Mouse (Mus musculus) midbrain, embryonic 13.5 days (tissue): ENCODE measurements around the gene Txnrd1. TPM values are rescaled to one million over a fixed set of nuclear protein-coding genes. Genes with fewer than 3 reads are reported as not detected.

Experiments
- ATAC-seq: fragments of 200-750 bp; cut with Nextera tagmentation; 2 replicates; pipeline ENCODE4 v1.8.0; 2017; ENCODE audit warnings: mild to moderate bottlenecking, moderate TSS enrichment, moderate library complexity
- H3K27ac ChIP-seq: fragments of 300-500 bp; sonication (generic); 2 replicates; pipeline ENCODE4 v1.5.1; 2015; ENCODE audit warnings: inconsistent platforms, mild to moderate bottlenecking, moderate library complexity
- H3K27me3 ChIP-seq: fragments of 300-500 bp; sonication (generic); 2 replicates; pipeline ENCODE4 v1.6.1; 2015; ENCODE audit warnings: mild to moderate bottlenecking, inconsistent platforms
- H3K36me3 ChIP-seq: fragments of 300-500 bp; sonication (generic); 2 replicates; pipeline ENCODE4 v1.6.1; 2015; ENCODE audit warnings: mild to moderate bottlenecking, inconsistent platforms
- H3K4me1 ChIP-seq: fragments of 300-500 bp; sonication (generic); replicated peaks from 2 replicates; pipeline ENCODE4 v1.6.1; 2015; ENCODE audit warnings: inconsistent platforms
- H3K4me2 ChIP-seq: fragments of 300-500 bp; sonication (generic); replicated peaks from 2 replicates; pipeline ENCODE4 v1.6.1; 2015; ENCODE audit warnings: moderate library complexity, mild to moderate bottlenecking, inconsistent platforms
- H3K4me3 ChIP-seq: fragments of 300-500 bp; sonication (generic); replicated peaks from 2 replicates; pipeline ENCODE4 v1.5.1; 2015; ENCODE audit warnings: mild to moderate bottlenecking, inconsistent platforms
- H3K9ac ChIP-seq: fragments of 300-500 bp; sonication (generic); replicated peaks from 2 replicates; pipeline ENCODE4 v1.6.1; 2015; ENCODE audit warnings: mild to moderate bottlenecking, inconsistent platforms
- H3K9me3 ChIP-seq: fragments of 300-500 bp; sonication (generic); 2 replicates; pipeline ENCODE4 v1.6.1; 2016; ENCODE audit warnings: mild to moderate bottlenecking, inconsistent platforms
- WGBS: fragments of 180-500 bp; shearing (Covaris S2); methylation state at CpG from one replicate; pipeline ENCODE4 v1.1.7; 2015; 5-methylcytosine and 5-hydroxymethylcytosine counted together
- polyA plus RNA-seq: library from polyadenylated mRNA; unstranded; fragments of >200 nt; fragmentation: Nextera tagmentation; extraction: Ambion mirVana; gene quantifications from 2 replicates; pipeline ENCODE4 v1.2.1, GENCODE M21; 2015

The Txnrd1 gene
- polyA plus RNA-seq, 1 experiment from 2014 or later: 133 TPM

- WGBS: 84% methylated on average over 16 of the region's 16 CpGs
- no peak overlapping the region for H3K4me3 ChIP-seq
- no peak overlapping the region for H3K4me2 ChIP-seq
- H3K9me3 ChIP-seq: no peaks in the 10 kb centered on the region
- H3K27me3 ChIP-seq: no peaks in the 10 kb centered on the region
- peaks cover 74% of the 10 kb centered on the region for H3K36me3 ChIP-seq
- H3K27ac ChIP-seq: no peak overlapping the region
- ATAC-seq: 0 out of 2 replicates have a peak, but pooled peaks have one; percentile 40
- H3K9ac ChIP-seq: no peak overlapping the region
- peaks cover 4% of the 10 kb centered on the region; the same call in 1 of the 2 replicates for H3K4me1 ChIP-seq
Observed at GRCm38 (mm10) chr10:82876076-82876796, 42.5 kb downstream of the Txnrd1 start.

- Histone ChIP-seq H3K9me3 (no peaks in the 10 kb centered on the region), H3K4me2 (no peak overlapping the region), H3K4me3 (no peak overlapping the region), H3K27ac (no peak overlapping the region), H3K4me1 (0 out of 2 replicates have a peak, but pooled peaks cover under 1% of the 10 kb centered on the region), H3K9ac (no peak overlapping the region), H3K27me3 (no peaks in the 10 kb centered on the region), H3K36me3 (peaks cover 93% of the 10 kb centered on the region)
- WGBS: 96% methylated on average over 6 of the region's 6 CpGs
- no peak for ATAC-seq
Observed at GRCm38 (mm10) chr10:82887354-82887753, 53.6 kb downstream of the Txnrd1 start.

- H3K9ac ChIP-seq: no peak overlapping the region
- H3K36me3 ChIP-seq: peaks cover 91% of the 10 kb centered on the region
- H3K9me3 ChIP-seq: no peaks in the 10 kb centered on the region
- H3K27me3 ChIP-seq: no peaks in the 10 kb centered on the region
- H3K4me1 ChIP-seq: peaks cover 5% of the 10 kb centered on the region; the same call in 1 of the 2 replicates
- ATAC-seq: no peak
- WGBS: 90% methylated on average over 8 of the region's 8 CpGs
- no peak overlapping the region for H3K27ac ChIP-seq
- no peak overlapping the region for H3K4me2 ChIP-seq
- no peak overlapping the region for H3K4me3 ChIP-seq
Observed at GRCm38 (mm10) chr10:82888576-82888975, 54.8 kb downstream of the Txnrd1 start.

- Histone ChIP-seq H3K36me3 (peaks cover 89% of the 10 kb centered on the region), H3K27ac (no peak overlapping the region), H3K9me3 (no peaks in the 10 kb centered on the region), H3K9ac (no peak overlapping the region), H3K4me3 (no peak overlapping the region), H3K4me2 (no peak overlapping the region), H3K4me1 (peaks cover 5% of the 10 kb centered on the region; the same call in 1 of the 2 replicates), H3K27me3 (no peaks in the 10 kb centered on the region)
- no peak for ATAC-seq
- 75% methylated on average over 9 of the region's 9 CpGs for WGBS
Observed at GRCm38 (mm10) chr10:82889447-82889973, 55.8 kb downstream of the Txnrd1 start.

- Histone ChIP-seq H3K27ac (no peak overlapping the region), H3K9ac (no peak overlapping the region), H3K9me3 (no peaks in the 10 kb centered on the region), H3K36me3 (peaks cover 89% of the 10 kb centered on the region), H3K27me3 (no peaks in the 10 kb centered on the region), H3K4me2 (no peak overlapping the region), H3K4me1 (peaks cover 5% of the 10 kb centered on the region; the same call in 1 of the 2 replicates), H3K4me3 (no peak overlapping the region)
- 86% methylated on average over 2 of the region's 2 CpGs for WGBS
- ATAC-seq: no peak
Observed at GRCm38 (mm10) chr10:82890936-82891335, 57.2 kb downstream of the Txnrd1 start.

GRCm38 (mm10) chr10:82891427-82891826 is 57.7 kb downstream of the Txnrd1 start:
- no peak overlapping the region for H3K9ac ChIP-seq
- WGBS: 80% methylated on average over 7 of the region's 7 CpGs
- no peaks in the 10 kb centered on the region for H3K9me3 ChIP-seq
- H3K27ac ChIP-seq: no peak overlapping the region
- H3K4me3 ChIP-seq: no peak overlapping the region
- peaks cover 5% of the 10 kb centered on the region; the same call in 1 of the 2 replicates for H3K4me1 ChIP-seq
- no peak overlapping the region for H3K4me2 ChIP-seq
- peaks cover 89% of the 10 kb centered on the region for H3K36me3 ChIP-seq
- ATAC-seq: no peak
- H3K27me3 ChIP-seq: no peaks in the 10 kb centered on the region

- WGBS: 92% methylated on average over 9 of the region's 9 CpGs
- H3K36me3 ChIP-seq: peaks cover 89% of the 10 kb centered on the region
Observed at GRCm38 (mm10) chr10:82892442-82893055, 58.8 kb downstream of the Txnrd1 start.

GRCm38 (mm10) chr10:82893872-82894650 is 60.3 kb downstream of the Txnrd1 start:
- Histone ChIP-seq H3K9ac (no peak overlapping the region), H3K4me3 (no peak overlapping the region), H3K36me3 (peaks cover 89% of the 10 kb centered on the region), H3K4me2 (no peak overlapping the region), H3K27me3 (no peaks in the 10 kb centered on the region), H3K27ac (peak overlapping the region; percentile 16; the same call in 1 of the 2 replicates), H3K9me3 (no peaks in the 10 kb centered on the region), H3K4me1 (peaks cover 5% of the 10 kb centered on the region; the same call in 1 of the 2 replicates)
- WGBS: 79% methylated on average over 18 of the region's 18 CpGs
- no peak for ATAC-seq

More at GRCm38 (mm10) chr10:82892442-82893055, 58.8 kb downstream of the Txnrd1 start:
- ATAC-seq: no peak
- H3K4me2 ChIP-seq: no peak overlapping the region
- H3K4me1 ChIP-seq: peaks cover 5% of the 10 kb centered on the region; the same call in 1 of the 2 replicates
- H3K27ac ChIP-seq: no peak overlapping the region
- H3K4me3 ChIP-seq: no peak overlapping the region
- H3K9ac ChIP-seq: no peak overlapping the region
- H3K27me3 ChIP-seq: no peaks in the 10 kb centered on the region
- H3K9me3 ChIP-seq: no peaks in the 10 kb centered on the region

GRCm38 (mm10) chr10:82897936-82898335 is 64.2 kb downstream of the Txnrd1 start:
- Histone ChIP-seq H3K27ac (no peak overlapping the region), H3K4me2 (no peak overlapping the region), H3K36me3 (peaks cover 52% of the 10 kb centered on the region), H3K9me3 (no peaks in the 10 kb centered on the region), H3K9ac (no peak overlapping the region), H3K27me3 (no peaks in the 10 kb centered on the region), H3K4me3 (no peak overlapping the region), H3K4me1 (peaks cover 20% of the 10 kb centered on the region)
- WGBS: 94% methylated on average over 13 of the region's 13 CpGs
- ATAC-seq: no peak

- Histone ChIP-seq H3K4me2 (no peak overlapping the region), H3K36me3 (peaks cover 44% of the 10 kb centered on the region), H3K4me3 (no peak overlapping the region), H3K9me3 (no peaks in the 10 kb centered on the region), H3K9ac (no peak overlapping the region), H3K27ac (no peak overlapping the region), H3K4me1 (peaks cover 20% of the 10 kb centered on the region), H3K27me3 (no peaks in the 10 kb centered on the region)
- no peak for ATAC-seq
- 55% methylated on average over 7 of the region's 7 CpGs for WGBS
Observed at GRCm38 (mm10) chr10:82898893-82899292, 65.1 kb downstream of the Txnrd1 start.

GRCm38 (mm10) chr10:82899810-82900421 is 66.2 kb downstream of the Txnrd1 start:
- Histone ChIP-seq H3K27me3 (no peaks in the 10 kb centered on the region), H3K4me2 (peak overlapping the region; percentile 33), H3K27ac (0 out of 2 replicates have a peak overlapping the region, but pooled peaks have one; percentile 32), H3K9ac (no peak overlapping the region), H3K4me1 (peaks cover 20% of the 10 kb centered on the region), H3K9me3 (no peaks in the 10 kb centered on the region), H3K4me3 (no peak overlapping the region; the same call in 1 of the 2 replicates), H3K36me3 (peaks cover 36% of the 10 kb centered on the region)
- ATAC-seq: peak; percentile 53
- WGBS: 44% methylated on average over 16 of the region's 16 CpGs
